Mouse (Mus musculus): Measurements from ENCODE around the gene Hipk4. TPM values are rescaled to one million over a fixed set of nuclear protein-coding genes. Genes with fewer than 3 reads are reported as not detected.

Hipk4 gene
- total RNA-seq, 2 experiments from 2014 or later, result not detected

Other genes with a start within 250 kb of the Hipk4 start
- gene Ltbp4, start 185.6 kb upstream of the Hipk4 start, total RNA-seq (2021), result 10 to 100 TPM; 55.8 to 66.9 TPM
- 1 to 10 TPM; 2.2 to 3.0 TPM for gene Shkbp1, start 167.2 kb upstream of the Hipk4 start, total RNA-seq (2021)
- gene Gm20479, start 165.8 kb upstream of the Hipk4 start, total RNA-seq (2021), result under 1 TPM in 1 of 2 experiments, not detected in 1; 0.57 TPM
- not detected for gene Sptbn4, start 75.6 kb upstream of the Hipk4 start, total RNA-seq (2021)
- gene Blvrb, start 75.3 kb upstream of the Hipk4 start, total RNA-seq (2021), result 10 to 100 TPM; 12.5 to 12.7 TPM
- gene Sertad3, start 49.5 kb upstream of the Hipk4 start, total RNA-seq (2021), result 1 to 10 TPM; 3.0 to 4.0 TPM
- gene Sertad1, start 36.4 kb upstream of the Hipk4 start, total RNA-seq (2021), result 1 to 10 TPM; 6.9 to 8.4 TPM
- gene Prx, start 23.9 kb upstream of the Hipk4 start, total RNA-seq (2021), result 1 to 10 TPM; 5.2 to 6.6 TPM
- 10 to 100 TPM; 15.1 to 16.1 TPM for gene Pld3, start 30.0 kb downstream of the Hipk4 start, total RNA-seq (2021)
- gene 2310022A10Rik, start 30.0 kb downstream of the Hipk4 start, total RNA-seq (2021), result 100 to 1,000 TPM; 103 to 116 TPM
- 100 to 1,000 TPM; 171 to 178 TPM for gene Akt2, start 68.3 kb downstream of the Hipk4 start, total RNA-seq (2021)
- not detected for gene Ttc9b, start 130.6 kb downstream of the Hipk4 start, total RNA-seq (2021)
- 10 to 100 TPM; 36.3 to 38.4 TPM for gene Map3k10, start 151.3 kb downstream of the Hipk4 start, total RNA-seq (2021)
- gene Zfp607b, start 166.1 kb downstream of the Hipk4 start, total RNA-seq (2021), result under 1 TPM; 0.37 to 0.64 TPM
- gene Zfp60, start 208.1 kb downstream of the Hipk4 start, total RNA-seq (2021), result 1 to 10 TPM; 5.1 to 6.9 TPM